Mouse (Mus musculus) urinary bladder, adult 18-20 months (tissue): ENCODE results near the gene Nobox.

Source experiments
- DNase-seq, 2 experiments: peaks; one replicate each; pipeline ENCODE4 v3.0.0; 2022; ENCODE audit warnings: low spot score in 2 of 2, mixed read lengths in 2 of 2

The Nobox gene

DNA sequence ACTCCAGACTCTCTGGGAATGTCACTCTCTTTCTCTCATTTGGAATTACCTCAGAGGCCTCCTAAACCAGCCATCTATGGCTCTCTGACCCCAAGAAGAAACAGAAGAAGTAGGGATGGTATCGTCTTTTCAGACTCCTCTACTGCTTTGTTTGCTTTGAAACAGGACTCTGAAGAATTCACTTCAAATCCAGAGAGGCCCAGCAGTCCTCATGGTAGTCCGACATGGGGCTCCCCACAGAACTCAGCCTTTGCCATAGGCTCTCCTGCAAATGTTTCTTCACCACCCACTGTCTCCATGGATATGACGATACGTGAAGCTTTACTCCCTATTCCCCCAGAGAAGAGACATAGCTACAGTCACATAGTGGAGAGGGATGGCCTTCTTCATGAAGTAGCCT, 35.2 kb downstream of the Nobox start:
- no peak for DNase-seq

DNA sequence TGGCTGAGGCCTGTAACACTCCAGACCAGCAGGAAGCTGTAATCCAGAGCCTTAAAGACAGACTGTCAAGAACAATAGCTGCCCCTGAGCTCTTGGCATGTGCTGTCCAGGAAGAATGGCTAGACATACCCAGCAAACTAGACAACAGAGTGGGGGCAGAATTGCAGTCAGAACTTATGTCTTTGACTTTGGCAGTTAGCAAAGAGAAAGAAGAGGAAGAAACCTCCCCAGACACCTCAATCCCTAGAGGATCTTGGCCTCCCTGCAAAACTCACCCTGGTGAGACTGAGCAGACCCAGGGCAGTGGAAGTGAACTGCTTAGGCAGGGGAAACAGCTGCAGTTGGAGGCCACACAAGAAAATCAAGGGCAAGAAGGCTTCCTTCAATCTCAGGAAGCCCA, 36.8 kb downstream of the Nobox start:
- no peak for DNase-seq

DNA sequence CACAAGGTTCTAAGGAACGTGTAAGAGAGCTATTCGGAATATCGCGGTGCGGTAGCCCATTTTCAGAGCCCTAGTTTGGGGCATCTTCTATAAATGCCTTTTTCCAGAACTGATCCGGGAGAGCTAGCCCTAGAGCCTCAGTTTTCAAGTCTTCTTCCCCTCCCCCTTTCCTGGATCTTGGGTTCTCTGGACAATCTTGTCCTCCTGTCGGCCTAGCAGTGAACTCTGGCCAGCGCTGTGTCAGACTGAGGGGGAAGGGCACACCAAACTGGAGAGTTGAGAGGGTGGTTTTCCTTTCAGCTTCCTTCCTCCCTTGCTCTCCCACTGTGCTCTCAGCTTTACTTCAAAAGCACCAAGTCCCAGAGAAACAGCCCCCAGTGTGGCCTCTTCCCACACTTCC, 43.0 kb downstream of the Nobox start:
- peak in 1 of 2 experiments; percentile 24 for DNase-seq

DNA sequence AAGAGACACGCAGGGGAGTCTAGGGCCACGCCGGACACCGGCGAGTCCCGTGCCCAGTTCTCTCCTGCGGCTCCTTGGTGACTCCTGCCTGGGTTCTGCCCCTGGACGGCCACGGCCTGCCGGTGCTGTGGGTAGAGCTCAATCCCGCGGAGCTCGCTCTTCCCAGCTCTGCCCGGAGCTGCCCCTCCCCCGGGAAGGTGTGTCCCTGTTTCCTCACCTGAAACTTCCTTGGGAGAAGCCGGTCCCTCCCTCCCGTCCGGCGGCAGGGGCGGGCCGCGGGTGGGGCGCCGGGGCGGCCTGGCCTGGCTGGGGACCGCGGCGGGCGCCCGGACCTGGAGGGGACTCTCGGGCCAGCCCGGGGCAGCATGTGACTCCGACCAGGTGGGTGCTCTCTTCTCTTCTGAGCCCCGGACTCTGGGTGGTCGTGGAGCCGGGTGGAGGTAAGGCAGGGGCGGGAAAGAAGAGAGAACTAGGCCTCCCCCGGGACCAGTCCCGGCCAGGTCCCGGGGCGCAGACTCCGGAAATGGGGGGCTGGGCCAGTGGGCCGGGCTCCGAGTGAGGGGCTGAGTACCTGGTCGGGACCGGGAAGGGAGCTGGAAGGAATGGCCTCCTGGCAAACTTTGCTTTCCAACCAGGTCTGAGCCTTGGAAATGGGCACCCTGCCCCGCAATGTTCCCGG, 43.9 kb downstream of the Nobox start, which contains the start of gene Arhgef5:
Gene Arhgef5, plus strand, starts transcription at position 220 of the 679 bp plus-strand sequence.
- peak; percentile 76 to 87 for DNase-seq

DNA sequence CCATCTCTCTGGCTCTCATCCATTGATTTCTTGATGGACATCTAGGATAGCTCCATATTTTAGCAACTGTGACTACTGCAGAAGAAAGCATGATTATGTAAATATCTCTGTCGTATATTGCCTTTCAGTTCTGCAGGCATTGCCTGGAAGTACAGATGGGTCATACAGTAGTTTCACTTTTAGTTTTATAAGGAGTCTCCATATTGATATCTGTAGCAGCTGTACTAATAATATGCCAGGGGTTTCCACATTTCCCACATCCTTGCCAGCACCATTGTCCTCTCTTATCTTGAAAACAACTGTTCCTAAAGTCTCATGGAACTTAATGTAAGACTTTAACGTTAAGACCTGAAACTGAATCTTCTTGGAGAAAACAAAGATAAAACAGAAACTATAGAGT, 48.6 kb downstream of the Nobox start:
- DNase-seq: no peak

DNA sequence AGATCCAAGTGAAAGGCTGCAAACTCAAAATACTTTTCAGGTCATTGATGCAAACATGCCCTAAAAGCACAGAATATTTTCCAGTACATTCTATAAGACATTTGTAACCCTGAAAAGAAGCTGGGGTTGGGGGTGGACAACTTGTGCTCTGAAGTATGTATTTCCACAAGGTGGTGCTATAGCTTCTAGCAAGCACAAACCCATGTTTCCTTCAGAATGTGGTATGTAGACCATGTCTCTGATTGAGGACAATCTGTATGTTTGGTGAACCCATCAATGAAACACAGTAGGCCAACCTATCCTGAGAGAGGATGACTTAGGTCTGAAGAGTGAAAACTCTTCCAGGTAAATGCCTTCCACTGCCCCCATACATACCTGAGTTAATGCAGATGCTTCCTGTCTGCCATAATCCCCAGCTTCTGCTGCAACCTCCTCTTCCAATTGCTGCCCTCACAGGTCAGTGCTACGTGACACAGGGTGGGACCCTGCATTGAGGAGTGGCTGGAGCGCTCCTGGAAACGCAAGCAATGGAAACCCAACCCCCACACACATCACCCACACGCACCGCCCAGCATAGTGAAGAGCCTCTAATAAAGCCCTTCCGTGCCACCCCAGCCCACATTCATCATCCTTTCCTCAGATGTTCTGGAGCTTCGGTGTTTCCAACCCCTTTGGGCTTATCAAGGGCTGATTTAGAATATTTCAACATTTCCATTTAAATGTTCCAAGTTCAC, 55.0 kb downstream of the Nobox start:
- DNase-seq: no peak
